Mouse (Mus musculus) forebrain, embryonic 11.5 days (tissue): ENCODE measurements around the gene Rab26. TPM values are rescaled to one million over a fixed set of nuclear protein-coding genes. Genes with fewer than 3 reads are reported as not detected.
A peak's percentile ranks its signal among the peaks of the same experiment; 100 is the strongest.

Source experiments
- ATAC-seq: fragments of 200-750 bp; cut with Nextera tagmentation; replicated peaks from 2 replicates; pipeline ENCODE4 v1.8.0; 2017; ENCODE audit warnings: moderate TSS enrichment; ENCODE audit not compliant: low FRiP score
- DNase-seq: peaks from one replicate; pipeline ENCODE4 v3.0.0-alpha.2; 2017; ENCODE audit warnings: low spot score
- H3K27ac ChIP-seq: fragments of 300-500 bp; sonication (generic); 2 replicates; pipeline ENCODE4 v1.5.1; 2014; ENCODE audit warnings: low read depth, low read length
- H3K27me3 ChIP-seq: fragments of 300-500 bp; sonication (generic); 2 replicates; pipeline ENCODE4 v1.6.1; 2014; ENCODE audit warnings: mild to moderate bottlenecking, low read length, mixed read lengths; ENCODE audit not compliant: control insufficient read depth, insufficient read depth
- H3K36me3 ChIP-seq: fragments of 300-500 bp; sonication (generic); 2 replicates; pipeline ENCODE4 v1.6.1; 2014; ENCODE audit warnings: mild to moderate bottlenecking, low read length, moderate library complexity, mixed read lengths; ENCODE audit not compliant: control insufficient read depth, insufficient read depth
- H3K4me1 ChIP-seq: fragments of 300-500 bp; sonication (generic); replicated peaks from 2 replicates; pipeline ENCODE4 v1.6.1; 2014; ENCODE audit warnings: low read length, mixed read lengths; ENCODE audit not compliant: control insufficient read depth, insufficient read depth
- H3K4me2 ChIP-seq: fragments of 300-500 bp; sonication (generic); 2 replicates; pipeline ENCODE4 v1.6.1; 2014; ENCODE audit warnings: low read depth, mild to moderate bottlenecking, low read length, moderate library complexity, mixed read lengths; ENCODE audit not compliant: severe bottlenecking
- H3K4me3 ChIP-seq: fragments of 300-500 bp; sonication (generic); 2 replicates; pipeline ENCODE4 v1.5.1; 2014; ENCODE audit warnings: low read depth, low read length
- H3K9ac ChIP-seq: fragments of 300-500 bp; sonication (generic); 2 replicates; pipeline ENCODE4 v1.6.1; 2014; ENCODE audit warnings: low read length
- H3K9me3 ChIP-seq: fragments of 300-500 bp; sonication (generic); 2 replicates; pipeline ENCODE4 v1.6.1; 2016; ENCODE audit warnings: low read length, mixed read lengths; ENCODE audit not compliant: control insufficient read depth
- WGBS: fragments of 180-500 bp; shearing (Covaris S2); extraction: QIAGEN DNeasy Blood & Tissue Kit; methylation state at CpG from one replicate; pipeline ENCODE4 v1.1.7; 2014; 5-methylcytosine and 5-hydroxymethylcytosine counted together
- polyA plus RNA-seq: library from polyadenylated mRNA; unstranded; fragments of >200 nt; fragmentation: Nextera tagmentation; extraction: Ambion mirVana; gene quantifications from 2 replicates; pipeline ENCODE4 v1.2.1, GENCODE M21; 2014

Rab26 gene
- polyA plus RNA-seq, 1 experiment from 2014 or later: 2.7 TPM

DNA sequence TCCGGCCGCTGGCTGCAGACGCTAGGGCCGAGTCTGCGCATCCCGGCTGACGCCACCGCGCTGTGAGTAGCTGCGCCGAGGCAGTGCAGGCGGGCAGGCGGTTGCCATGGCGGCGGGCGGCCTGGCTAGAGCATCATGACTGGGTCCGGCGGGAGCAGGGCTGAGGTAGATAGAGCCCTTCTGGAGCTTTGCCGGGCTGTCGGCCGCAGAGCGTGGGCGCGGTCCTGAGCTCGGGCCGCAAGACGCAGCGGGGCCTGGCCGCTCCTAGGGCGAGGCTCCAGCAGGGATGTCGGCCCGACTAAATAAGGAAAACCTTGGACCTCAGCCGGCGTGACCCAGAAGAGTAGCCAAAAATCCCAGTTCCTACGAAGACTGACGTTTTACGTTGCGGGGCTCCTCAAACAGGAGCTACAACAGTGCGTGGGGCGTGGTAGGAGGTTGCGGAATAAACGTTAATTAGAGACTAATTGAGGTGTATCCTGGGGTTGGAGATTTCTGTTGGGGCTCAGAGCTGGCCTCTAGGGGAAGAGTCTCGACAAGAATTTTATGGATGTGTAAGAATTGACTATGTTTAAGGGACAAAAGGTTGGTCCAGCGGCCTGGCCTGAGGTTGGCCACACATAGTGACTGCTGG is 16.5 kb upstream of the Rab26 start:
- Histone ChIP-seq H3K27ac (peak overlapping the region; percentile 94), H3K4me1 (peaks cover 12% of the 10 kb centered on the region; the same call in 1 of the 2 replicates), H3K27me3 (peaks cover 10% of the 10 kb centered on the region; the same call in 1 of the 2 replicates), H3K36me3 (no peaks in the 10 kb centered on the region), H3K9me3 (no peaks in the 10 kb centered on the region), H3K4me2 (peak overlapping the region; percentile 86), H3K4me3 (peak overlapping the region; percentile 84), H3K9ac (peak overlapping the region; percentile 91)
- ATAC-seq (peak; percentile 88), DNase-seq (peak; percentile 91)
- WGBS: under 1% methylated on average over 44 of the region's 44 CpGs

DNA sequence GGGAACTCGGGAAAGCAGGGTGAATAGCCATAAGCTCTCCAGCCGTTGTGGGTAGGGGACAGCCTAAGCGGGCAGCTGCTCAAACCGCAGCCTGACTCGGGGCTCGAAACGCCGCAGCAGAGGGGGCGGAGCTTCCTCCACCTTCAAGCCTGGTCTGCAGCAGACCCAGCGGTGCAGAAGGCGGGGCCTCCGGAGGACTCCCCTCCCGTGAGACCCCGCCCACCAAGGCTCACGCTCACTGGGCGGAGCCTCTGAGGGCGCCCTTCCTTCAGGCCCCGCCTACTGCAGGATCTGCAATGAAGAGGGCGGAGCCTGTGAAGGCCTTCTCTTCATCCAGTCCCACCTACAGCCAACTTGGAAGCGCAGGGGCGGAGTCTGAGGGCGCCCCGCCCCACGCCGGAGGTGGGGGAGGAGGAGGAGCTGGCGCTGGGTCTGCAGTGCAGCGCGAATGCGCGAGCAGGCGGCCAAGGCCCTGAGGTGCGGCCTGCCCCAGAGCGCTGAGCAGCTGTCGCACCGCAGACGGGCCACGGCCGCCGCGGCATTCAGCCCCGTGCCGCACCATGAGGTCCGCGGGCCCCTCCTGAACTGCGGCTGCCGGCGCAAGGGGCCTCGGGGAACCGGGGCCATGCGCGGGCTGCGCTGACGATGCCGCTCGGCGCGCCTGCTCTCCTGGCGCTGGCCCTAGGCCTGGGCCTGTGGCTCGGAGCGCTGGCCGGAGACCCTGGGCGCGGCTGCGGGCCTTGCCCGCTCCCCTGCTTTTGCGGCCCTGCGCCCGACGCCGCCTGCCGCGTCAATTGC is 15.8 kb upstream of the Rab26 start, which contains the start of gene Pkd1:
Gene Pkd1, plus strand, starts transcription at position 217 of the 798 bp plus-strand sequence.
- Histone ChIP-seq H3K27me3 (peaks cover 10% of the 10 kb centered on the region; the same call in 1 of the 2 replicates), H3K4me1 (peaks cover 12% of the 10 kb centered on the region; the same call in 1 of the 2 replicates), H3K9ac (peak within 1 kb of the TSS; percentile 91), H3K36me3 (no peaks in the 10 kb centered on the region), H3K27ac (peak within 1 kb of the TSS; percentile 94), H3K4me2 (peak within 1 kb of the TSS; percentile 86), H3K4me3 (peak within 1 kb of the TSS; percentile 84), H3K9me3 (no peaks in the 10 kb centered on the region)
- DNase-seq: peak; percentile 100
- WGBS: under 1% methylated on average over 71 of the region's 72 CpGs
- peak; percentile 96 for ATAC-seq

DNA sequence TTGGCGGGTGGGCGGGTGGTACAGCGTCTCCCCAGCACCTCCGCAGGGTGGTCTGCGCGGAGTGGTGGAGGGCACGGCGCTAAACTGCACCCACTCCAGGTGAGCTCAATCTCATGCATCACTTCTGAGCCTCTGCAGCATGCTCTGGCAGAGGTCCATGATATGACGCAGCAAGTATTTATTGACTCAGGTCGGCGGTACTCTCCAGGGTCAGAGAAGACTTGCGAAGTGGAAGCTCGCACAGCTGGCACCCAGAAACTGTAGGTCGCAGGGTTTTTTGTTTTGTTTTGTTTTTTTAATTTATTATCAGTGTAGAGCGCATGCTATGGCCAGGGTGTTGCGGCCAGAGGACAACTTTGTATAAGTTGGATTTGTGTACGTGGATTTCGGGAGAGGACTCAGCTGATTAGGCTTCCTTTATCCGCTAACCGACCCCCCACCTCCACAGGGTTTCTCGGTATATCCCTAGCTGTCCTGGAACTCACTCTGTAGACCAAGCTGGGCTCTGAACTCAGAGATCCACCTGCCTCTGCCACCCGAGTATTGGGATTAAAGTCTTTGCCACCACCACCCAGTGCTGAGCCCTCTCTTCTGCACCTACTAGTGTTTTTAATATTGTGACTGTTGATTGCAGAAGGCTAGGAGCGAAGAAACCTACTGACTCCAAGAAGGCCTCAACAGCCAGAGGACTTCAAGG is 15.1 kb upstream of the Rab26 start:
- H3K9me3 ChIP-seq: no peaks in the 10 kb centered on the region
- peak overlapping the region; percentile 86 for H3K4me2 ChIP-seq
- peak overlapping the region; percentile 37 for H3K9ac ChIP-seq
- H3K27ac ChIP-seq: no peak overlapping the region; the same call in 1 of the 2 replicates
- H3K36me3 ChIP-seq: no peaks in the 10 kb centered on the region
- 8% methylated on average over 23 of the region's 23 CpGs for WGBS
- H3K27me3 ChIP-seq: peaks cover 10% of the 10 kb centered on the region; the same call in 1 of the 2 replicates
- H3K4me3 ChIP-seq: peak overlapping the region; percentile 84
- DNase-seq: peak; percentile 58
- ATAC-seq: no peak; the same call in 1 of the 2 replicates
- H3K4me1 ChIP-seq: peaks cover 12% of the 10 kb centered on the region; the same call in 1 of the 2 replicates

DNA sequence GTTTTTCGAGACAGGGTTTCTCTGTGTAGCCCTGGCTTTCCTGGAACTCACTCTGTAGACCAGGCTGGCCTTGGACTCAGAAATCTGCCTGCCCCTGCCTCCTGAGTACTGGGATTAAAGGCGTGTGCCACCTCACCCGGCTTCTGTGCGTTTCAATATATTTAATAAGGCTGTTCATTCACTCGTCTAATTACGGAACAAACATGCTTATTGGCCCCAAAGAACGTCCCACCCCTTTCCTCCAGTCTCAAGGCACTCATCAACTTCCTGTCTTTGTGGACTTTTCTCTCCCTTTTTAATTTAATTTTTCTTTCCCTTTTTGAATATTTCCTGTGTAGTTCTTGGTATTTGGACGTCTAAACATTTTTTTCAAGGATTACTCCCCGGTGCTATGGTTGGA is 14.4 kb upstream of the Rab26 start:
- 30% methylated on average over 9 of the region's 9 CpGs for WGBS
- no peak overlapping the region for H3K9ac ChIP-seq
- no peak for DNase-seq
- ATAC-seq: no peak
- peaks cover 12% of the 10 kb centered on the region; the same call in 1 of the 2 replicates for H3K4me1 ChIP-seq
- H3K27me3 ChIP-seq: peaks cover 10% of the 10 kb centered on the region; the same call in 1 of the 2 replicates
- no peak overlapping the region for H3K27ac ChIP-seq
- H3K4me2 ChIP-seq: peak overlapping the region; percentile 86; the same call in 1 of the 2 replicates
- H3K36me3 ChIP-seq: no peaks in the 10 kb centered on the region
- no peaks in the 10 kb centered on the region for H3K9me3 ChIP-seq
- H3K4me3 ChIP-seq: no peak overlapping the region

DNA sequence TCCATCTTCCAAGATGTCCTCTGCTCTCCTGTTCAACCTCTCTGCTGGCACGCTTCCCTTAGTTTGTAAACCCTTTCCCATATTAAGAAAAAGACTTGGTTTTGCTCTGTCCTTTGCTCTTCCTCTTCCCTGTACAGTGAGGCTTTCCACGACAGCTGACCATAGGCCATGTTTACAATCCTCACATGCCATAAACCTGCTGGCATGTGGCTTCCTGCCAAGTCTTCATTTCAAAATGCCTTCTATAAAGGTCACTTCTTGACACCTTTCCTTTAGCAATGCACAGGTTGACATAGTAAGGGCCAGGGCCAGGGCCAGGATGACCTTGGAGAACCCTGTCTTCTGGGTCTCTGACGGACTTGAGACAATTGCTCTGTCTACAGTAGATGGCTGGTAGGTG is 12.2 kb upstream of the Rab26 start:
- DNase-seq (no peak), ATAC-seq (no peak)
- Histone ChIP-seq H3K4me2 (no peak overlapping the region), H3K27ac (no peak overlapping the region), H3K36me3 (no peaks in the 10 kb centered on the region), H3K4me1 (peaks cover 10% of the 10 kb centered on the region; the same call in 1 of the 2 replicates), H3K9ac (no peak overlapping the region), H3K27me3 (peaks cover 10% of the 10 kb centered on the region; the same call in 1 of the 2 replicates), H3K9me3 (no peaks in the 10 kb centered on the region), H3K4me3 (no peak overlapping the region)
- WGBS: 86% methylated on average over 3 of the region's 3 CpGs

DNA sequence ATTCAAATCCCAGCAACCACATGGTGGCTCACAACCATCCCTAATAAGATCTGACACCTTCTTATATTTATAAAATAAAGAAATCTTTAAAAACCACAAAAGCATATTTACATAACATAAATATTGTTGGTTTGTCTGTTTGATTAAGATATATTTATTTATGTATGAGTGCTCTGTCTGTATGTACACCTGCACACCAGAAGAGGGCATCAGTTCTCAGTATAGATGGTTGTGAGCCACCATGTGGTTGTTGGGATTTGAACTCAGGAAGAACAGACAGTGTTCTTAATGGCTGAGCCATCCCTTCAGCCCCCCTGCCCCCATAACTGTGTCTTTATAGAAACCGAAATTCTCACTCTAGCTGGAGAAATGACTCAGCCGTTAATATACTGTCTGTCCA is 11.2 kb upstream of the Rab26 start:
- DNase-seq (no peak), ATAC-seq (no peak)
- Histone ChIP-seq H3K36me3 (no peaks in the 10 kb centered on the region), H3K4me2 (no peak overlapping the region), H3K9ac (no peak overlapping the region), H3K27me3 (peaks cover 10% of the 10 kb centered on the region; the same call in 1 of the 2 replicates), H3K27ac (no peak overlapping the region), H3K4me1 (peaks cover 8% of the 10 kb centered on the region; the same call in 1 of the 2 replicates), H3K4me3 (no peak overlapping the region), H3K9me3 (no peaks in the 10 kb centered on the region)
- 92% methylated on average over 2 of the region's 2 CpGs for WGBS

DNA sequence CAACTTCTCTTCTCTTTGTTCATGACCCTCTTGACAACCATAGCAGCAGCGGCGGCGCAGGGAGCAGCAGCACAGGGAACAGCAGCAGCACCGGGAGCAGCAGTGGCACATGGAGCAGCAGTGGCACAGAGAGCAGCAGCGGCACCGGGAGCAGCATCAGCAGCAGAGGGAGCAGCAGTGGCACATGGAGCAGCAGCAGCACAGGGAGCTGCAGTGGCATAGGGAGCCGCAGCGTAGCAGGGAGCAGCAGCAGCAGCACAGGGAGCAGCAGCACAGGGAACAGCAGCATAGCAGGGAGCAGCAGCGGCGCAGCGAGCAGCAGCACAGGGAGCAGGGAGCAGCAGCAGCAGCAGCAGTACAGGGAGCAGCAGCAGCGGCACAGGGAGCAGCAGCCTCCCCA is 10.6 kb upstream of the Rab26 start:
- Histone ChIP-seq H3K4me1 (peaks cover 8% of the 10 kb centered on the region; the same call in 1 of the 2 replicates), H3K36me3 (no peaks in the 10 kb centered on the region), H3K4me2 (peak overlapping the region; percentile 1), H3K9ac (no peak overlapping the region), H3K9me3 (no peaks in the 10 kb centered on the region), H3K4me3 (no peak overlapping the region), H3K27me3 (peaks cover 10% of the 10 kb centered on the region; the same call in 1 of the 2 replicates), H3K27ac (no peak overlapping the region)
- peak; percentile 53 for DNase-seq
- no peak for ATAC-seq
- 22% methylated on average over 12 of the region's 12 CpGs for WGBS

DNA sequence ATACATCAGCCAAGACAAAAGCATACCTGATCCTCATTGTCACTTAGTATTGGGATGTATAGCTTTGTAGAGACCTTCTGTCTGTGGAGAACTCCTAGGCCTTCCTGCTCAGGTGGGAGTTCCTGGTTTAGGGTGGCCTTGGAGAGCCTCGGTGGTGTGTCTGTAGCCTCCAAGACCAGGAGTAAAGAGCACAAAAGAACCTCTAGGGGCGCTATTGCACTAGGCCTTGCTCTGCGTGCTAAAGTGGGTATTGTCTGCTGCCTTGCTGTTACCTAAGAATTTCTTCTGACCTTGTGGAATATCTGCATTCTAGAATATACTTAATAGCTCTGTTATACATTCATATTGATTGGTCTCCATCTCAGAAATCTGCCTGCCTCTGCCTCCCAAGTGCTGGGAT is 6.4 kb upstream of the Rab26 start:
- no peak overlapping the region for H3K4me3 ChIP-seq
- H3K9me3 ChIP-seq: no peaks in the 10 kb centered on the region
- H3K36me3 ChIP-seq: no peaks in the 10 kb centered on the region
- DNase-seq (peak; percentile 60), ATAC-seq (no peak)
- no peak overlapping the region for H3K9ac ChIP-seq
- no peak overlapping the region for H3K4me2 ChIP-seq
- H3K27me3 ChIP-seq: no peaks in the 10 kb centered on the region
- H3K4me1 ChIP-seq: no peaks in the 10 kb centered on the region
- WGBS: 17% methylated on average over 3 of the region's 3 CpGs
- no peak overlapping the region for H3K27ac ChIP-seq
